Mouse (Mus musculus): ENCODE results near the gene Wnt5b. TPM values are rescaled to one million over a fixed set of nuclear protein-coding genes. Genes with fewer than 3 reads are reported as not detected.
A peak's percentile ranks its signal among the peaks of the same experiment; 100 is the strongest.

Wnt5b gene
- polyA plus RNA-seq, 1 experiment from 2014 or later = 6.8 TPM

DNA sequence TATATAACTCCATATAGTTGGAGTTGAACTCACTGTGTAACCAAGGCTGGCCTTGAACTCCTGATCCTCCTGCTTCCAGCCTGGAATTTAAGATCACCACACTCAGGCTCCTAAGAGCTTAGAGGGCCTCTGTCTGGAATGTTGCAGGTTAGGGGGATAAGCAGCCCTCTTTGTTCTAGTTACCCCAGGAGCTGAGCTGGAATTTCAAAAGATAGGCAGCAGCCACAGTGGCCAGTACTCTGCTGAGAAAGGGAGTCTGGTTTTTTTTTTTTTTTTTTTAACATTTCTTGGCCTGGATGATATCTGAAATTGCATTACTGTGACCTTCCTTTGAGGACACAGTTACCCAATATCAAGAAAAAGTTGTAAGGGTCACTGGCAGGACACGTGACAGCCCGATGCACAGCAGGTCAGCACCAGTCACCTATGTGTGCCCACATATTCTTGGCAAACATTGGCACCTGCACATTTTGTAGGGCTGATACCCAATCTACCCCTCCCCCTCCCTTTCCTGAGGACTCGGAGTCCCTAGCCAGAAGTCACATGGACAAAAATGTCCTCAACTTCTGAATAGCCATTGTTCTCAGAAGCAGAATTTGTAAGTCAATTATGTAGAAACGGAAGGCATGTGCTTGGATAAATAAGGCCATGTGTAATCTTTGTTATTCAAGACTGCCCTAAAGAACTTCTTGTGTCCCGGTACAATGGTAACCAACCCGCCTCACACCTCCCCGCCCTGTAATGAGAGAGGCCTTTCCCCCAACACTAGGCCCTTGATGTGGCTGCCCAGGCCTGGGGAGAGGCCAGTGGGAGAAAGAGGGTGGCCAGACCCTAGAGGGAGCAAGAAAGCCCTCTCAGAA, 125.5 kb downstream of the Wnt5b start:
- ATAC-seq (ENCODE audit: insufficient read depth) (peak; percentile 73), DNase-seq (peak; percentile 50)
- H3K9me3 ChIP-seq (ENCODE audit: low read depth, low read length) = no peaks in the 10 kb centered on the region
- H3K4me2 ChIP-seq = no peak overlapping the region
- H3K36me3 ChIP-seq (ENCODE audit: insufficient read depth) = no peaks in the 10 kb centered on the region
- WGBS = 43% methylated on average over 7 of the region's 7 CpGs
- H3K4me3 ChIP-seq (ENCODE audit: low read depth, low read length) = no peak overlapping the region
- no peak for TF ChIP-seq CTCF (IDR thresholded peaks at IDR 0.05; ENCODE audit: low read depth)
- H3K27ac ChIP-seq (ENCODE audit: low read depth) = peak overlapping the region; percentile 52
- no peak overlapping the region for H3K9ac ChIP-seq
- H3K27me3 ChIP-seq (ENCODE audit: insufficient read depth, low read length) = no peaks in the 10 kb centered on the region
- no peaks in the 10 kb centered on the region for H3K4me1 ChIP-seq (ENCODE audit: insufficient read depth)

GRCm38 (mm10) chr6:119417821-119418220, 126.3 kb downstream of the Wnt5b start:
- ATAC-seq (ENCODE audit: insufficient read depth) = 0 out of 2 replicates have a peak, but pooled peaks have one; percentile 29
- WGBS = 64% methylated on average over 7 of the region's 7 CpGs

GRCm38 (mm10) chr6:119417354-119417753, 126.8 kb downstream of the Wnt5b start, which contains the start of gene Adipor2:
Gene Adipor2, minus strand, starts transcription at chr6:119417704.
- Histone ChIP-seq H3K27me3 (ENCODE audit: insufficient read depth, low read length) (no peaks in the 10 kb centered on the region), H3K9me3 (ENCODE audit: low read depth, low read length) (no peaks in the 10 kb centered on the region), H3K36me3 (ENCODE audit: insufficient read depth) (no peaks in the 10 kb centered on the region), H3K4me1 (ENCODE audit: insufficient read depth) (no peaks in the 10 kb centered on the region), H3K4me2 (peak within 1 kb of the TSS; percentile 39), H3K27ac (ENCODE audit: low read depth) (peak within 1 kb of the TSS; percentile 52; the same call in 1 of the 2 replicates), H3K9ac (no peak within 1 kb of the TSS; the same call in 1 of the 2 replicates), H3K4me3 (ENCODE audit: low read depth, low read length) (0 out of 2 replicates have a peak within 1 kb of the TSS, but pooled peaks have one; percentile 4)
- DNase-seq = peak; percentile 80
- ATAC-seq (ENCODE audit: insufficient read depth) = 0 out of 2 replicates have a peak, but pooled peaks have one; percentile 50
- no peak for TF ChIP-seq CTCF (IDR thresholded peaks at IDR 0.05; ENCODE audit: low read depth)
- WGBS = 5% methylated on average over 12 of the region's 12 CpGs

More at GRCm38 (mm10) chr6:119417821-119418220, 126.3 kb downstream of the Wnt5b start:
- Histone ChIP-seq H3K4me1 (ENCODE audit: insufficient read depth) (no peaks in the 10 kb centered on the region), H3K9me3 (ENCODE audit: low read depth, low read length) (no peaks in the 10 kb centered on the region), H3K9ac (no peak overlapping the region), H3K4me2 (no peak overlapping the region), H3K36me3 (ENCODE audit: insufficient read depth) (no peaks in the 10 kb centered on the region), H3K4me3 (ENCODE audit: low read depth, low read length) (no peak overlapping the region), H3K27me3 (ENCODE audit: insufficient read depth, low read length) (no peaks in the 10 kb centered on the region), H3K27ac (ENCODE audit: low read depth) (peak overlapping the region; percentile 52; the same call in 1 of the 2 replicates)
- DNase-seq = no peak
- TF ChIP-seq CTCF (IDR thresholded peaks at IDR 0.05; ENCODE audit: low read depth) = no peak

DNA sequence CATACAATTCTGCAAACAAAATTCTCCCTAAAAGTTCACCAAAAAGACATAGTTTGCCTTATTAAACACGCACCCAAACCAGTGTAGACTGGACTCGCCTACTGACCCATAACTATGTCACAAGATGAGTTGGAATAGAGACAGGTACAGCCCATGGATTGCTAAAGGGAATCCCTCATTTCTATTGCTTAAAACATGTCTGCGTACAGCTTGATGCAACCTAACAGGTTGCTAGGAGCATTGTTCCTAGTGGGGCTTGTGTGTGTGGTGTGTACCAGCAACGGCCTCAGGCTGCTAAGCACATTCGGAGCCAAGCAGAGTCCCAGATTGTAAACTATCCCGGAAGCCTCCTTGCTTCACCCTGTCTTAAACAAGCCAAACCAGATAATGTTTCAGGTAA, 127.5 kb downstream of the Wnt5b start:
- Histone ChIP-seq H3K27ac (ENCODE audit: low read depth) (no peak overlapping the region), H3K4me3 (ENCODE audit: low read depth, low read length) (no peak overlapping the region), H3K9ac (no peak overlapping the region), H3K4me1 (ENCODE audit: insufficient read depth) (no peaks in the 10 kb centered on the region), H3K36me3 (ENCODE audit: insufficient read depth) (no peaks in the 10 kb centered on the region), H3K4me2 (no peak overlapping the region), H3K9me3 (ENCODE audit: low read depth, low read length) (no peaks in the 10 kb centered on the region), H3K27me3 (ENCODE audit: insufficient read depth, low read length) (no peaks in the 10 kb centered on the region)
- no peak for DNase-seq
- no peak for TF ChIP-seq CTCF (IDR thresholded peaks at IDR 0.05; ENCODE audit: low read depth)
- WGBS = 65% methylated on average over 6 of the region's 6 CpGs
- no peak for ATAC-seq (ENCODE audit: insufficient read depth)

DNA sequence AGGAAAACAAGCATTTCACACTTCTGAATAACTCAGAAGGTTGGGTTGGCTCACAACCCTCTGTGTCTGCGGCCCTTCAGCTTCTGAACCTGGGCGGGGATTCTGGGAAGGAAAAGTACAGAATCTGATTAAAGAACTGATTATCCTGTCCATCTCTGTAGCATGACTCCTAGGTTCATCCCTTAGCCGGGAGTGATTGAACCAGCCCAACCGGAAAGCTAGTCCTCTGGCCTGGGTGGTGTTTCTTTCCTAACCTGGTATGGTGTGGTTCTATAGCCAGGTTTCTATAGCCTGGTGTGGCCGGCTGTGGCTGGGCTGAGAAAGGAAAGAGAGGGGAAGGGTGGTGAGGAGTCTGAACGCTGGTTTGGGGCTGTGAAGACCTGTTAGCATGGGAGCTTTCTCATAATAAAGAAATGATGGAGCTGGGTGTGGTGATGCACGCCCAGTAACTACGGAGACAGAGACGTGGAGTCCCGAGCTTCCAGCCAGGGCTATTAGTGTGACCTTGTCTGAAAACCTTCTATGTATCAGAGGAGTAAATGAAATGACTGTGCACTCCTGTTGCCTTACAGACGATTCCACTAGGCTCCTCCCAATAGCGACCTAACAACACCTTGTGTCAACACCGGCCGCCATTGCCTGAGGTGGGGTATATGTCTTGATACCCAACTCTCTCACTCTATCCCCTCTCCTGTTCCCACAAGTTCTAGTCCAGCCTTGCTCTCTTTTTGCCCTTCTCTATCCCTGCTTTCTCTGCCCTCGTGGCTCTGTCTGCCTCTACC, 129.7 kb downstream of the Wnt5b start:
- Histone ChIP-seq H3K4me1 (ENCODE audit: insufficient read depth) (no peaks in the 10 kb centered on the region), H3K9me3 (ENCODE audit: low read depth, low read length) (no peaks in the 10 kb centered on the region), H3K27me3 (ENCODE audit: insufficient read depth, low read length) (no peaks in the 10 kb centered on the region), H3K9ac (no peak overlapping the region), H3K27ac (ENCODE audit: low read depth) (no peak overlapping the region), H3K4me3 (ENCODE audit: low read depth, low read length) (no peak overlapping the region), H3K36me3 (ENCODE audit: insufficient read depth) (no peaks in the 10 kb centered on the region), H3K4me2 (no peak overlapping the region)
- DNase-seq = no peak
- ATAC-seq (ENCODE audit: insufficient read depth) = no peak
- TF ChIP-seq CTCF (IDR thresholded peaks at IDR 0.05; ENCODE audit: low read depth) = no peak
- WGBS = 79% methylated on average over 15 of the region's 15 CpGs

DNA sequence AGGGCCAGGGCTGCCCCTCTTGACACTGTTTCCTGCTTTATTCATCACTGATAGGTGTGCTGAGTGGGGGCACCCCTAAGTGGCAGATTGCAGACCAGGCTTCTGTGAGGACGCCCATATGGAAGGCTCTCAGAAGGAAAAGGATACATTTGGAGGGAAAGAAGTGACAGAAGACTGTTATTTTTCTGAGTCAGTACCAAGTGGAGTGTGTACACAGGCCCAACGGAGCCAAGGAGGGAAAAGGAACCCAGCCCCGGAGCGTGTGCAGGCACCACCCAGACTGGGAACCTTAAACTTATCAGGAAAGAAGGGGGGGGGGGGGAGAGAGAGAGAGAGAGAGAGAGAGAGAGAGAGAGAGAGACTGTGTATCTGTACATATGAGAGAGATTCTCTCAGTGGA, 131.6 kb downstream of the Wnt5b start:
- no peak overlapping the region for H3K9ac ChIP-seq
- ATAC-seq (ENCODE audit: insufficient read depth) = no peak
- no peak for TF ChIP-seq CTCF (IDR thresholded peaks at IDR 0.05; ENCODE audit: low read depth)

DNA sequence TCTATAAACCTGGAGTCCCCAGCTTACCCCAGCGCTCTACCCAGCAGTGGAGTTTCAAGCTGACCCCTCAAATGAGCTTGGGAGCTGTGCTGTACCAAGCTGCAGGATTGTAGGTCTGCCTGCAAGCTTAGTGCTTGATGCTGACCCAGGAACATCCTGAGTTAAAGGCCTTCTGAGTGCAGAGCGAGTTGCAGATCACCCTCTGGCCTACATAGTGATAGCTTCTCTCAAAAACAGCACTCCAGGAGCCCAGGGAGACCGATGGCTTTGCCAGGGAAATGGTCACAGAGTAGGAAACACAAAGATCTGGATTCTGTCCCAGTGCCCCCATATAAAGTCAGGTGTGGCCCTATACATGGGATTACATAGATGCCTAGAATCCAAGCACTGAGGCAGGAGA, 132.6 kb downstream of the Wnt5b start:
- WGBS = 77% methylated on average over 3 of the region's 3 CpGs
- Histone ChIP-seq H3K36me3 (ENCODE audit: insufficient read depth) (no peaks in the 10 kb centered on the region), H3K27me3 (ENCODE audit: insufficient read depth, low read length) (no peaks in the 10 kb centered on the region), H3K9ac (no peak overlapping the region), H3K9me3 (ENCODE audit: low read depth, low read length) (no peaks in the 10 kb centered on the region), H3K27ac (ENCODE audit: low read depth) (no peak overlapping the region), H3K4me2 (no peak overlapping the region), H3K4me1 (ENCODE audit: insufficient read depth) (no peaks in the 10 kb centered on the region), H3K4me3 (ENCODE audit: low read depth, low read length) (no peak overlapping the region)
- TF ChIP-seq CTCF (IDR thresholded peaks at IDR 0.05; ENCODE audit: low read depth) = no peak
- no peak for DNase-seq
- ATAC-seq (ENCODE audit: insufficient read depth) = no peak

More for the DNA sequence above, 131.6 kb downstream of the Wnt5b start:
- Histone ChIP-seq H3K27ac (ENCODE audit: low read depth) (no peak overlapping the region), H3K4me2 (no peak overlapping the region), H3K27me3 (ENCODE audit: insufficient read depth, low read length) (no peaks in the 10 kb centered on the region), H3K9me3 (ENCODE audit: low read depth, low read length) (no peaks in the 10 kb centered on the region), H3K4me1 (ENCODE audit: insufficient read depth) (no peaks in the 10 kb centered on the region), H3K36me3 (ENCODE audit: insufficient read depth) (no peaks in the 10 kb centered on the region), H3K4me3 (ENCODE audit: low read depth, low read length) (no peak overlapping the region)
- WGBS = 64% methylated on average over 4 of the region's 4 CpGs
- DNase-seq = no peak

Measured in lung, embryonic 14.5 days (tissue).